Mouse (Mus musculus) lung, embryonic 16.5 days (tissue): Measurements from ENCODE around the gene A630001G21Rik. TPM values are rescaled to one million over a fixed set of nuclear protein-coding genes. Genes with fewer than 3 reads are reported as not detected.

ENCODE experiments used
- ATAC-seq: fragments of 200-750 bp; cut with Nextera tagmentation; 2 replicates; pipeline ENCODE4 v1.8.0; 2017; ENCODE audit warnings: low read depth, mild to moderate bottlenecking, moderate library complexity
- H3K27ac ChIP-seq: fragments of 300-500 bp; sonication (generic); 2 replicates; pipeline ENCODE4 v1.5.1; 2014; ENCODE audit warnings: mild to moderate bottlenecking, control low read depth, low read length
- H3K27me3 ChIP-seq: fragments of 300-500 bp; sonication (generic); 2 replicates; pipeline ENCODE4 v1.6.1; 2014; ENCODE audit warnings: low read depth, low read length, mixed read lengths; ENCODE audit not compliant: control insufficient read depth, insufficient read depth
- H3K36me3 ChIP-seq: fragments of 300-500 bp; sonication (generic); 2 replicates; pipeline ENCODE4 v1.6.1; 2014; ENCODE audit warnings: low read length; ENCODE audit not compliant: control insufficient read depth, insufficient read depth
- H3K4me1 ChIP-seq: fragments of 300-500 bp; sonication (generic); replicated peaks from 2 replicates; pipeline ENCODE4 v1.6.1; 2014; ENCODE audit warnings: low read length, mixed read lengths; ENCODE audit not compliant: control insufficient read depth, insufficient read depth
- H3K4me2 ChIP-seq: fragments of 300-500 bp; sonication (generic); 2 replicates; pipeline ENCODE4 v1.6.1; 2014; ENCODE audit warnings: low read depth, low read length, control low read depth
- H3K4me3 ChIP-seq: fragments of 300-500 bp; sonication (generic); 2 replicates; pipeline ENCODE4 v1.5.1; 2014; ENCODE audit warnings: mild to moderate bottlenecking, low read length, control low read depth
- H3K9ac ChIP-seq: fragments of 300-500 bp; sonication (generic); 2 replicates; pipeline ENCODE4 v1.6.1; 2014; ENCODE audit warnings: low read length, control low read depth
- H3K9me3 ChIP-seq: fragments of 300-500 bp; sonication (generic); 2 replicates; pipeline ENCODE4 v1.6.1; 2016; ENCODE audit warnings: low read length; ENCODE audit not compliant: control insufficient read depth
- WGBS: fragments of 180-500 bp; shearing (Covaris S2); extraction: QIAGEN DNeasy Blood & Tissue Kit; methylation state at CpG from one replicate; pipeline ENCODE4 v1.1.7; 2014; 5-methylcytosine and 5-hydroxymethylcytosine counted together
- polyA plus RNA-seq: library from polyadenylated mRNA; unstranded; fragments of >200 nt; fragmentation: Nextera tagmentation; extraction: Ambion mirVana; gene quantifications from 2 replicates; pipeline ENCODE4 v1.2.1, GENCODE M21; 2015

A630001G21Rik gene
- polyA plus RNA-seq, 1 experiment from 2014 or later, result 1.3 TPM

GRCm38 (mm10) chr1:85742916-85743505 is 35.4 kb downstream of the A630001G21Rik start:
- no peak overlapping the region for H3K4me3 ChIP-seq
- 13% methylated on average over 2 of the region's 2 CpGs for WGBS
- H3K4me2 ChIP-seq, result no peak overlapping the region
- no peak overlapping the region for H3K27ac ChIP-seq
- H3K9ac ChIP-seq, result no peak overlapping the region
- no peaks in the 10 kb centered on the region for H3K4me1 ChIP-seq
- H3K36me3 ChIP-seq, result no peaks in the 10 kb centered on the region
- no peak for ATAC-seq
- no peaks in the 10 kb centered on the region for H3K27me3 ChIP-seq
- H3K9me3 ChIP-seq, result peaks cover 5% of the 10 kb centered on the region; the same call in 1 of the 2 replicates

GRCm38 (mm10) chr1:85742333-85742732 is 36.1 kb downstream of the A630001G21Rik start:
- no peak for ATAC-seq
- no peak overlapping the region for H3K4me3 ChIP-seq
- H3K27me3 ChIP-seq, result no peaks in the 10 kb centered on the region
- H3K27ac ChIP-seq, result no peak overlapping the region
- H3K9ac ChIP-seq, result no peak overlapping the region
- no peaks in the 10 kb centered on the region for H3K36me3 ChIP-seq
- no peaks in the 10 kb centered on the region for H3K4me1 ChIP-seq
- H3K4me2 ChIP-seq, result no peak overlapping the region
- peaks cover 5% of the 10 kb centered on the region; the same call in 1 of the 2 replicates for H3K9me3 ChIP-seq
- WGBS, result 61% methylated on average over 5 of the region's 5 CpGs

- no peak overlapping the region for H3K4me2 ChIP-seq
- H3K36me3 ChIP-seq, result no peaks in the 10 kb centered on the region
- H3K9me3 ChIP-seq, result peaks cover 5% of the 10 kb centered on the region; the same call in 1 of the 2 replicates
- ATAC-seq, result peak; percentile 83
- H3K9ac ChIP-seq, result no peak overlapping the region
- 63% methylated on average over 6 of the region's 6 CpGs for WGBS
- H3K4me3 ChIP-seq, result no peak overlapping the region
- H3K27ac ChIP-seq, result no peak overlapping the region
- H3K4me1 ChIP-seq, result peaks cover 4% of the 10 kb centered on the region
- H3K27me3 ChIP-seq, result no peaks in the 10 kb centered on the region
These were observed 37.5 kb downstream of the A630001G21Rik start for GRCm38 (mm10) chr1:85740923-85741322.

- no peaks in the 10 kb centered on the region for H3K27me3 ChIP-seq
- no peak overlapping the region for H3K9ac ChIP-seq
- no peak for ATAC-seq
These were observed 38.6 kb downstream of the A630001G21Rik start for GRCm38 (mm10) chr1:85739819-85740218.

GRCm38 (mm10) chr1:85739000-85739399 is 39.4 kb downstream of the A630001G21Rik start:
- Histone ChIP-seq H3K4me3 (no peak overlapping the region), H3K9ac (no peak overlapping the region), H3K4me2 (no peak overlapping the region), H3K27me3 (no peaks in the 10 kb centered on the region), H3K36me3 (no peaks in the 10 kb centered on the region), H3K9me3 (peaks cover 5% of the 10 kb centered on the region; the same call in 1 of the 2 replicates), H3K27ac (no peak overlapping the region), H3K4me1 (peaks cover 4% of the 10 kb centered on the region)
- WGBS, result 92% methylated on average over 4 of the region's 4 CpGs
- no peak for ATAC-seq

More at GRCm38 (mm10) chr1:85739819-85740218, 38.6 kb downstream of the A630001G21Rik start:
- Histone ChIP-seq H3K36me3 (no peaks in the 10 kb centered on the region), H3K27ac (no peak overlapping the region), H3K4me2 (no peak overlapping the region), H3K4me3 (no peak overlapping the region), H3K9me3 (peaks cover 5% of the 10 kb centered on the region; the same call in 1 of the 2 replicates), H3K4me1 (peaks cover 4% of the 10 kb centered on the region)

GRCm38 (mm10) chr1:85736355-85737184 is 41.9 kb downstream of the A630001G21Rik start:
- Histone ChIP-seq H3K9ac (peak overlapping the region; percentile 63), H3K36me3 (no peaks in the 10 kb centered on the region), H3K4me1 (peaks cover 4% of the 10 kb centered on the region), H3K27me3 (no peaks in the 10 kb centered on the region), H3K4me2 (peak overlapping the region; percentile 65), H3K27ac (0 out of 2 replicates have a peak overlapping the region, but pooled peaks have one; percentile 36), H3K4me3 (peak overlapping the region; percentile 46), H3K9me3 (peaks cover 5% of the 10 kb centered on the region; the same call in 1 of the 2 replicates)
- peak; percentile 44; the same call in 1 of the 2 replicates for ATAC-seq
- 35% methylated on average over 18 of the region's 18 CpGs for WGBS

- WGBS, result 56% methylated on average over 13 of the region's 13 CpGs
- peaks cover 4% of the 10 kb centered on the region for H3K4me1 ChIP-seq
- peaks cover 5% of the 10 kb centered on the region; the same call in 1 of the 2 replicates for H3K9me3 ChIP-seq
- peak overlapping the region; percentile 65 for H3K4me2 ChIP-seq
- peak overlapping the region; percentile 46 for H3K4me3 ChIP-seq
- H3K9ac ChIP-seq, result peak overlapping the region; percentile 63
- peak overlapping the region; percentile 31; the same call in 1 of the 2 replicates for H3K27ac ChIP-seq
- H3K36me3 ChIP-seq, result no peaks in the 10 kb centered on the region
- ATAC-seq, result peak; percentile 46
- H3K27me3 ChIP-seq, result no peaks in the 10 kb centered on the region
These were observed 42.9 kb downstream of the A630001G21Rik start for GRCm38 (mm10) chr1:85735463-85736123.

- WGBS, result 64% methylated on average over 1 of the region's 1 CpGs
- no peak overlapping the region for H3K4me2 ChIP-seq
- no peaks in the 10 kb centered on the region for H3K36me3 ChIP-seq
- ATAC-seq, result no peak
- peaks cover 5% of the 10 kb centered on the region; the same call in 1 of the 2 replicates for H3K9me3 ChIP-seq
- no peak overlapping the region for H3K9ac ChIP-seq
- H3K27me3 ChIP-seq, result no peaks in the 10 kb centered on the region
- peaks cover 4% of the 10 kb centered on the region for H3K4me1 ChIP-seq
- no peak overlapping the region for H3K27ac ChIP-seq
- no peak overlapping the region for H3K4me3 ChIP-seq
These were observed 43.9 kb downstream of the A630001G21Rik start for GRCm38 (mm10) chr1:85734511-85734910.

- ATAC-seq, result no peak
- Histone ChIP-seq H3K4me3 (no peak overlapping the region), H3K36me3 (no peaks in the 10 kb centered on the region), H3K4me2 (no peak overlapping the region), H3K27me3 (no peaks in the 10 kb centered on the region), H3K4me1 (peaks cover 4% of the 10 kb centered on the region), H3K9me3 (no peaks in the 10 kb centered on the region), H3K27ac (no peak overlapping the region), H3K9ac (no peak overlapping the region)
- 71% methylated on average over 3 of the region's 3 CpGs for WGBS
These were observed 45.9 kb downstream of the A630001G21Rik start for GRCm38 (mm10) chr1:85732581-85732980.
